Mouse (Mus musculus) limb, embryonic 15.5 days (tissue): ENCODE results near the gene AY074887. TPM values are rescaled to one million over a fixed set of nuclear protein-coding genes. Genes with fewer than 3 reads are reported as not detected.
"Not testable (repeated sequence)": the region's sequence is repeated elsewhere in the genome, so short reads cannot be mapped to it uniquely, and the experiment has no call there.

ENCODE experiments used
- ATAC-seq: fragments of 200-750 bp; cut with Nextera tagmentation; 2 replicates; pipeline ENCODE4 v1.8.0; 2017; ENCODE audit warnings: low read depth, moderate TSS enrichment; ENCODE audit not compliant: insufficient number of reproducible peaks, low FRiP score, low TSS enrichment
- H3K27ac ChIP-seq: fragments of 300-500 bp; sonication (generic); 2 replicates; pipeline ENCODE4 v1.5.1; 2015; ENCODE audit warnings: moderate library complexity, mild to moderate bottlenecking, inconsistent platforms
- H3K27me3 ChIP-seq: fragments of 300-500 bp; sonication (generic); 2 replicates; pipeline ENCODE4 v1.6.1; 2015; ENCODE audit warnings: inconsistent platforms
- H3K36me3 ChIP-seq: fragments of 300-500 bp; sonication (generic); 2 replicates; pipeline ENCODE4 v1.6.1; 2015; ENCODE audit warnings: inconsistent platforms
- H3K4me1 ChIP-seq: fragments of 300-500 bp; sonication (generic); 2 replicates; pipeline ENCODE4 v1.6.1; 2015; ENCODE audit warnings: inconsistent platforms
- H3K4me2 ChIP-seq: fragments of 300-500 bp; sonication (generic); 2 replicates; pipeline ENCODE4 v1.6.1; 2015; ENCODE audit warnings: mild to moderate bottlenecking, inconsistent platforms
- H3K4me3 ChIP-seq: fragments of 300-500 bp; sonication (generic); 2 replicates; pipeline ENCODE4 v1.5.1; 2015; ENCODE audit warnings: mild to moderate bottlenecking, inconsistent platforms
- H3K9ac ChIP-seq: fragments of 300-500 bp; sonication (generic); 2 replicates; pipeline ENCODE4 v1.6.1; 2015; ENCODE audit warnings: inconsistent platforms
- H3K9me3 ChIP-seq: fragments of 300-500 bp; sonication (generic); 2 replicates; pipeline ENCODE4 v1.6.1; 2016; ENCODE audit warnings: inconsistent platforms
- WGBS: fragments of 180-500 bp; shearing (Covaris S2); methylation state at CpG from one replicate; pipeline ENCODE4 v1.1.7; 2015; 5-methylcytosine and 5-hydroxymethylcytosine counted together
- polyA plus RNA-seq: library from polyadenylated mRNA; unstranded; fragments of >200 nt; fragmentation: Nextera tagmentation; extraction: Ambion mirVana; gene quantifications from 2 replicates; pipeline ENCODE4 v1.2.1, GENCODE M21; 2015

Gene AY074887
- polyA plus RNA-seq, result 0.79 and 1.00 TPM in 2 replicates

DNA sequence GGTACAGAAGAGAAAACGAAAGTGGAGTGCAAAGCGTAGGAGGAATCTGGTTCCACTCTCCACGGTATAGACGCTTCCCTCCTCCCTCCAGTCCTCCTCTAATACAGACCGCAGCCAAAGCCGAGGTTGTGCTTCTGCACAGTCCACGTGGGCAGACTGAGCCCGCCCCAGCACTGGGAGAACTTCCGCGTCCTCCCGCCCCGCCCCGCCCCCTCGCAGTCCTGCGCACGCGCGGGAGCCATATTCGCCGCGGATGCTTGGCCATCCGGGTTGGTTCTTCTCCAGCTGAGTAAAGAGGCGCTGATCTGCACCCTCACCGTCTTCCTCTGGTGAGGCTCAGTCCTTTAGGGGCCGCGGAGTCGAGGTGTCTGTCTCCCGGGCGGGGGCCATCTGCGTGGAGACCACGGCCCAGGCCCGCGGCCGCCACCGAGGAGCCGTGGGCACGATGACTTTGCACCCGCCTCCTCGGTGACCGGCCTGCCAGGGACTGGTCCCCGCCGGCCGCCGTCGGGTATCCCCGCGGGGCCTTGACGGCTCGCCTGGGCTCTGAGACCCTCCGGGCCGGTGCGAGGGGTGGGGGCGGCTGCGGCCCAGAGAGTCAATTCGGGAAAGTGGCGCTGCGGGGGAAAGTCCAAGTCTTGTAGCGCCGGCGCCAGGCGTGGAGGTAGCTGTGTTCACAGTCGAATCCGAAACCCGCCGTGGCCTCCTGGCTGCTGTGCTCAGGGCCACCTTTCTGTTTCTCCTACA, at the start of gene AY074887, which contains the start of gene Psma4:
Gene AY074887, minus strand, starts transcription at position 424 of the 747 bp plus-strand sequence.
Gene Psma4, plus strand, starts transcription at position 216 of the 747 bp plus-strand sequence.
- Histone ChIP-seq H3K4me2 (peak within 1 kb of the TSS; percentile 53), H3K36me3 (peaks cover 34% of the 10 kb centered on the region), H3K27ac (peak within 1 kb of the TSS; percentile 93), H3K27me3 (no peaks in the 10 kb centered on the region), H3K9me3 (no peaks in the 10 kb centered on the region), H3K4me1 (peaks cover 14% of the 10 kb centered on the region), H3K9ac (peak within 1 kb of the TSS; percentile 91), H3K4me3 (peak within 1 kb of the TSS; percentile 85)
- ATAC-seq, result peak; percentile 100
- under 1% methylated on average over 65 of the region's 65 CpGs for WGBS

DNA sequence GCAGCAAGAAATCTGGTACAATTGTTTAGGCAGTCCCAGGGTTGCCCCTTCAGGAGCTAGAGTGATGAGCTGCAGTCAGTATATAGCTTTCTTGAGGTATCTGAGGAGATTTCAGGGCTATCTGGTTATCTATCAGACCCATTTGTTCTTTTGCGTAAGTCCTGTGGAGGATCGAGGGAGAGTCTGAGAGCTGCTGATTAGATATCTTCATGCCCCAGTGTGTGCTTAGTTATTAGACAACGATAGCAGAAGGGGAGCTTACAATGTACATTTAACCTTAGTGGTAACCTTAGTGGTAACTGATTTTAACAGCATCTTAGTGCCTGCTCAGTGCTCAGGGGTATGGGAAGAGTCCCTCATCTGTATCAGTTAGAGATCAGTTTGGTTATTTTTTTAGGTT, 44.8 kb upstream of the AY074887 start:
- Histone ChIP-seq H3K4me2 (no peak overlapping the region), H3K36me3 (no peaks in the 10 kb centered on the region), H3K9me3 (no peaks in the 10 kb centered on the region), H3K4me3 (no peak overlapping the region), H3K27ac (no peak overlapping the region), H3K27me3 (no peaks in the 10 kb centered on the region), H3K9ac (no peak overlapping the region), H3K4me1 (no peaks in the 10 kb centered on the region)
- WGBS, result 86% methylated on average over 3 of the region's 3 CpGs
- ATAC-seq, result no peak

DNA sequence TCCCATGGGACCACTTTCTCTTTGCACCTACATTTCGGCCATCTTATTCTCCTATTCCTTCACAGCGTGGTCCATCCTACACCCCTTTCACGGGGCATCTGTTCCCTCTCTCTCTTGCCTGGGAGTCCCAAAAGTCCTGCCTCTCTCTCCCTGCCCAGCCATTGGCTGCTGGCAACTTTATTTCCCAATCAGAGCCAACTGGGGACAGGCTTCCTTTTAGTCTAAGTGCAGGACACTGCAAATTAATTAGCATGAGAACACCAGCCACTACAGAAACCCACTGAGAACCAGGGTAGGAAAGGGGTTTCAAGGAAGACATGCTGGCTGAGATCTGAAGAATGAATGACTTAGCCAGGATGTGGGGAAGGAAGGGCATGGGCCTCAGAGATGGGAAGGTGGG, 43.6 kb upstream of the AY074887 start:
- no peak for ATAC-seq
- no peaks in the 10 kb centered on the region for H3K4me1 ChIP-seq
- no peaks in the 10 kb centered on the region for H3K9me3 ChIP-seq
- H3K27ac ChIP-seq, result no peak overlapping the region
- H3K9ac ChIP-seq, result no peak overlapping the region
- no peaks in the 10 kb centered on the region for H3K27me3 ChIP-seq
- WGBS, result 48% methylated on average over 3 of the region's 3 CpGs
- no peaks in the 10 kb centered on the region for H3K36me3 ChIP-seq
- no peak overlapping the region for H3K4me2 ChIP-seq
- no peak overlapping the region for H3K4me3 ChIP-seq

DNA sequence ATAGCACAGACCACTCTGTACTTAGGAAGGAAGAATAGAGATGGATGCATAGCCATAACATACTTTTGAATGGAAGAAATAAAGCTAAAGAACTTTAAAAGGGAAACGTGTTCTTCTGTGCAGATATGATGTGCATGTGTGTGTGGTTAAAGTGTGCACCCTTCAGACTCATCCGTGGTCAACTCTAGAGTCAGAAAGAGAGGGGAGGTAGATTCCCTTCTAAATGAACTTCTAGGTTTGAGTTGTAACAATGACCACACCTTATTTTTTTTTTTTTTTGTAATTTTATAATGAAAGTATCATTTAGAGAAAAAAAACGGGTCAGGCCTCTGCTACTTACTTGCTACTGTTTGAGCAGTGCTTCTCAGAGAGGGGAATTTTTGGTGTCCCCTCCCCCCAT, 39.6 kb upstream of the AY074887 start:
- Histone ChIP-seq H3K4me2 (no peak overlapping the region), H3K4me3 (no peak overlapping the region), H3K4me1 (no peaks in the 10 kb centered on the region), H3K9ac (no peak overlapping the region), H3K27me3 (no peaks in the 10 kb centered on the region), H3K9me3 (no peaks in the 10 kb centered on the region), H3K36me3 (no peaks in the 10 kb centered on the region), H3K27ac (no peak overlapping the region)
- no peak for ATAC-seq
- 78% methylated on average over 3 of the region's 3 CpGs for WGBS

DNA sequence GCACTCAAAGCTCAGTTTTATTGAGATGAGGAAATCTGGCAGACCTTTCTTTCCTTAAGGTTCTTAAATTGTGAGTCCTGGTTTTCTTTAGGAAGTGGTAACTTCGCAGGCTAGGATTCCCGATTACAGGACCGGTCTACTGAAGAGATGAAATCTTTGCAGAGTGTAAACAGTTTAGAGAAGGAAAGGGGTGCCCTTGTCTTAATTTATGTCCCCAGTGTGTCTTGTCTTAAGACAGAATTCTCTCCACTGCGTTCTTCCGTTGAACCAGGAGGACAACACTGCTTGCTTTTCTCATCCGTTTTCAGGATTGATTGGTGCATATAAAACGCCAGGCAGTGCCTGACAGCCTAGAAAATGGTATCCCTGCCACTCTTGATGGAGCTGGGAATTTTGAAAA, 31.6 kb upstream of the AY074887 start:
- Histone ChIP-seq H3K4me1 (peaks cover 10% of the 10 kb centered on the region), H3K4me3 (peak overlapping the region; percentile 73), H3K9me3 (no peaks in the 10 kb centered on the region), H3K27me3 (peaks cover 30% of the 10 kb centered on the region), H3K4me2 (peak overlapping the region; percentile 91), H3K27ac (no peak overlapping the region), H3K36me3 (no peaks in the 10 kb centered on the region), H3K9ac (no peak overlapping the region; the same call in 1 of the 2 replicates)
- WGBS, result 4% methylated on average over 7 of the region's 7 CpGs
- ATAC-seq, result no peak

DNA sequence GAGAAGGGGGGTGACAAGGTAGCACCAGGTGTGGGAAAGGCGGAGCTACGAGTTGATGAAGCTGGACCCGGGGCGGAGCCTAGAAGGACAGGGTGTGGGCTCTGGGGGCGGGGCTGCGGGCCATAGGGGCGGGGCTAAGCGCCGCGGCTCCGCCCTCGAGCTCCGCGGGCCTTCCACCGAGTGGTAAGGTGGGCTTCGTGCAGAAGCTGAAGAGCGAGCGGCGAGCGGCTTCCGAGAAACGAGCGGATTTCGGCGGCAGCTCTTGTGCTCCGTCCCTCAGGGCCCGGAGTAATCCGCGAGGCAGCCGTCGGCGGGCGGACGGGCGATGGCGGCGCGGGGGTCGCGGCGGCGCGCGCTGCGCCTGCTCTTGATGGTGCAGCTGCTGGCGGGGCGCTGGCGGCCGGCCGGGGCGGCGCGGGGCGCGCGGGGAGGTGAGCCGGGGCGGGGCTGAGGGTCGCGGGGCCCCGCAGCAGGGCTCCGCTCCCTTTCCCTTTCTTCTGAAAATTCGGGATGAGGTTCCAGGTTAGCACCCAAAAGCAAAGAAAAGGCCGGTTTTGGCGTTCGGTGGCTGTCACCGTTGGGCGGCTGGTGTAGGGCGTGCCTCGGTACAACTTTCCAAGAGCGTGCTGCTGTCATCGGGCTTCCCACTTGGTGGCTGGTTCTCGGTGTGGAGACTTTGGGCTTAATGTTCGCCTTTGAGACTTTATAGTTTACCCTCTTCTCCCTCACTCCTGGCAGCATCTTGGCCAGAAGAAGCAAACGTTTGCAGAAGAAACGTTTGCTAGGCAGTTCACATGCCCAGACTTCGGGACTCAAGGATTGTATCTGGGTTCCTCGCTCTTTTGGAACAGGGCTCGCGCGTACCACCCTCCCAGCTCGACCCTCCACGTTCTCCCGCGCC, 30.7 kb upstream of the AY074887 start:
- Histone ChIP-seq H3K36me3 (no peaks in the 10 kb centered on the region), H3K9me3 (no peaks in the 10 kb centered on the region), H3K9ac (peak overlapping the region; percentile 33), H3K27me3 (peaks cover 30% of the 10 kb centered on the region), H3K4me3 (peak overlapping the region; percentile 73), H3K4me1 (peaks cover 10% of the 10 kb centered on the region), H3K27ac (peak overlapping the region; percentile 11; the same call in 1 of the 2 replicates), H3K4me2 (peak overlapping the region; percentile 91)
- peak; percentile 82 for ATAC-seq
- under 1% methylated on average over 84 of the region's 85 CpGs for WGBS

DNA sequence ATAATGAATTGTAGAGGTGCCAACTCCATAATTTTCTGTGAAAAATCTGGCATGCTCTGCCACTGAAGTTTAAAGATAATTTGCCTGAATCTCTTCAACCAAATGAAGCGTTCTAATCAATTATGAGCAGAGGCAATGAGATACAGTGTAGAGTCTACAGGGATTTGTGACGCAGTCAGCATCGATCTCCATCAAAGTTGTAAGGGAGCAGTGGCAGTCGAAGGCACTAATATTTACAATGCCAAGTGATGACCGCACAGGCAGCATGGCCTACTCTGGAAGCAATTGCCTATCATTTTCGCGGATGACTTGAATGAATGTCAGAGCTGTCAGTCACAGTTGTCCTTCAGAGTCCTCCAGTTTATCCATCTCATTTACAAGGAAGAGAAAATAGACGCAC, 29.9 kb upstream of the AY074887 start, which contains the start of gene Chrna5:
Gene Chrna5, plus strand, starts transcription at position 207 of the 400 bp plus-strand sequence.
- H3K4me1 ChIP-seq, result peaks cover 10% of the 10 kb centered on the region
- peak within 1 kb of the TSS; percentile 73 for H3K4me3 ChIP-seq
- peak within 1 kb of the TSS; percentile 11; the same call in 1 of the 2 replicates for H3K27ac ChIP-seq
- peak within 1 kb of the TSS; percentile 91 for H3K4me2 ChIP-seq
- peaks cover 30% of the 10 kb centered on the region for H3K27me3 ChIP-seq
- no peaks in the 10 kb centered on the region for H3K36me3 ChIP-seq
- ATAC-seq, result no peak
- whole genome bisulfite sequencing, result 71% methylated on average over 8 of the region's 8 CpGs
- H3K9ac ChIP-seq, result peak within 1 kb of the TSS; percentile 33
- no peaks in the 10 kb centered on the region for H3K9me3 ChIP-seq

DNA sequence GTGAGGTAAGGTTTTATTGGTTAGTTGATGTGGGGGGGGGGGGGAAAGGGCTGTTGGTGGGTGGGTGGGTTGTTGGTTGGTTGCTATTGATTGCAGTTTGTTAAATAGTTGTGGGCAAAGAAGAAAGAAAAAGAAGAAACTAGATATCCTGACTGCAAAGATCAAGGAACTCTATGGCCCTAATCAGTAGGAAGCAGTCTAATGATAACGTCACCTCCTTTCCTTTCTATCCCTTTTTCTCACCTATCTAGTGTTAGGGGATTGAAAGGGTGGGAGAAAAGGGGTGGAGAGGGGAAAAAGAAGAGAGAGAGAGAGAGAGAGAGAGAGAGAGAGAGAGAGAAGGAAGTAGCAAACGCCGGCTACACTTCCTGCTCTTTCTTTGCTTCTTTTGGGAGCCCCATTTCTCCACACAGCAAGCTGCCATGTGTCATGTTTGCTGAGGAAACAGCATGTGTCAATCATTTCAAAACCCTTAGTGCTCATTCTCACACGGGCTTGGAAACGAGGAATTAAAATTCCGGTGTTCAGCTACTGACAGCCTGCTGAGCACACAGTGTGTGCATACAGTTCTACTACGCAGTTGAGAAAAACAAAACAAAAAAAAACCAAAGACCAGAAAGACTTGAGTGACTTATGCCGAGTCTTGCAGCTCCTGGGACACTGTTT, 19.3 kb upstream of the AY074887 start:
- no peaks in the 10 kb centered on the region for H3K36me3 ChIP-seq
- 61% methylated on average over 8 of the region's 8 CpGs for WGBS
- no peak overlapping the region for H3K4me3 ChIP-seq
- H3K27ac ChIP-seq, result no peak overlapping the region
- no peaks in the 10 kb centered on the region for H3K9me3 ChIP-seq
- ATAC-seq, result no peak
- H3K27me3 ChIP-seq, result no peaks in the 10 kb centered on the region
- no peak overlapping the region for H3K9ac ChIP-seq
- H3K4me1 ChIP-seq, result no peaks in the 10 kb centered on the region
- no peak overlapping the region for H3K4me2 ChIP-seq

DNA sequence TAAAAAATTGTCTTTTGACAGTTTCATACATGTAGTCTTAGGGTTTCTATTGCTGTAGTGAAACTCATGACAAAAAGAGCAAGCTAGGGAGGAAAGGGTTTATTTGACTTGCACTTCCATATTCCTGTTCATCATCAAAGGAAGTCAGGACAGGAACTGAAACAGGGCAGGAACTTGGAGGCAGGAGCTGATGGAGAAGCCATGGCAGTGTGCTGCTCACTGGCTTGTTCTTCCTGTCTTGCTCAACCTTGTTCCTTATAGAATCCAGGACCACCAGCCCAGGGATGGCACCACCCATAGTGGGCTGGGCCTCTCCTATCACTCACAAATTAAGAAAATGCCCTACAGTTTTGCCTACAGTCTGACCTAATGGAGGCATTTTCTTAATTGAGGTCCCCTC, 12.9 kb upstream of the AY074887 start:
- H3K9me3 ChIP-seq, result no peaks in the 10 kb centered on the region
- H3K27me3 ChIP-seq, result no peaks in the 10 kb centered on the region
- H3K9ac ChIP-seq, result no peak overlapping the region
- H3K4me2 ChIP-seq, result no peak overlapping the region
- ATAC-seq, result no peak
- no peak overlapping the region for H3K27ac ChIP-seq
- no peak overlapping the region for H3K4me3 ChIP-seq
- H3K36me3 ChIP-seq, result peaks cover 10% of the 10 kb centered on the region
- no peaks in the 10 kb centered on the region for H3K4me1 ChIP-seq

DNA sequence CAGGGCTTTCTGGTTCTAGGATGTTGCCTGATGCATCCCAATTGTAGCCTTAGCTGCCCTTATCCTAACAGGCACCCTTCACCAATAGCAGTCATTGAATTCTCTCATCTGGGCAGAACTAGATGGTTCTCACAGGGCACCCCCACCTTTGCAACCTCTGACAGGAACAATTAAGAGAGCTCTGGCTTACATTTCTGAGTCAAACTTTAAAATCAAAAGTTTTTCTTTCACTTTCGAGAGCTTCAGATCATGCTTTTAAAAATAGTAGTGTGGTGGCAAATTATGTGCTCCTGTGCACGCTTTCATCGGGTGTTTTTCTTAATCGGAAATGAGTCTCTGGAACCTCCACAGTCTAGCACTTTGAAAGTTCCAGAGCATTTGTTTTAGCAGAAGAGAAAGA, 10.3 kb upstream of the AY074887 start:
- no peak overlapping the region for H3K4me3 ChIP-seq
- H3K27ac ChIP-seq, result no peak overlapping the region
- no peak overlapping the region for H3K4me2 ChIP-seq
- peaks cover 34% of the 10 kb centered on the region for H3K36me3 ChIP-seq
- no peaks in the 10 kb centered on the region for H3K9me3 ChIP-seq
- no peak for ATAC-seq
- 89% methylated on average over 4 of the region's 4 CpGs for WGBS
- no peaks in the 10 kb centered on the region for H3K4me1 ChIP-seq
- H3K9ac ChIP-seq, result no peak overlapping the region
- no peaks in the 10 kb centered on the region for H3K27me3 ChIP-seq

DNA sequence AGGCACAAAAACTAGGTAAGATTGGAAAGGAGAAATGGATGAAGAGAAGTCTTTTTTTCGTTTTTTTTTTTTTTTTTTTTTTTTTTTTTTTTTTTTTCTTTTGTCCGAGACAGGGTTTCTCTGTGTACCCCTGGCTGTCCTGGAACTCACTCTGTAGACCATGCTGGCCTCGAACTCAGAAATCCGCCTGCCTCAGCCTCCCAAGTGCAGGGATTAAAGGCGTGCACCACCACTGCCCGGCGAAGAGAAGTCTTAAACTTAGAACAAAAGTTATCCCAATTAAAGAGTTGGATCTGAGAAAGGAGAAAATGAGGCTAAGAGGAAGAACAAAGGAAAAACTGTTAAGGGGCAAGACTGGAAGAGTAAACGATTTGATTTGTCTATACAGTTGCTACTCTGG, 636 bp downstream of the AY074887 start:
- H3K9me3 ChIP-seq, H3K27me3 ChIP-seq, ATAC-seq: not testable (repeated sequence)
- Histone ChIP-seq H3K9ac (0 out of 2 replicates have a peak overlapping the region, but pooled peaks have one; percentile 20), H3K36me3 (peaks cover 28% of the 10 kb centered on the region), H3K4me2 (peak overlapping the region; percentile 53), H3K4me3 (peak overlapping the region; percentile 85), H3K27ac (peak overlapping the region; percentile 93), H3K4me1 (peaks cover 14% of the 10 kb centered on the region)
- 40% methylated on average over 8 of the region's 8 CpGs for WGBS
